Mouse (Mus musculus) liver, adult 2 months (tissue): ENCODE data around the gene Calm1.

Source experiments
- CTCF ChIP-seq: fragments of 200-500 bp; IDR thresholded peaks from 2 replicates; pipeline ENCODE4 v1.5.1; 2011; ENCODE audit warnings: low read depth, low read length, control low read depth
- POLR2A ChIP-seq: fragments of 200-500 bp; IDR thresholded peaks from 2 replicates; pipeline ENCODE4 v1.6.1; 2011; ENCODE audit warnings: low read length, control low read depth; ENCODE audit not compliant: insufficient read depth; ENCODE audit errors: extremely low read depth

DNA sequence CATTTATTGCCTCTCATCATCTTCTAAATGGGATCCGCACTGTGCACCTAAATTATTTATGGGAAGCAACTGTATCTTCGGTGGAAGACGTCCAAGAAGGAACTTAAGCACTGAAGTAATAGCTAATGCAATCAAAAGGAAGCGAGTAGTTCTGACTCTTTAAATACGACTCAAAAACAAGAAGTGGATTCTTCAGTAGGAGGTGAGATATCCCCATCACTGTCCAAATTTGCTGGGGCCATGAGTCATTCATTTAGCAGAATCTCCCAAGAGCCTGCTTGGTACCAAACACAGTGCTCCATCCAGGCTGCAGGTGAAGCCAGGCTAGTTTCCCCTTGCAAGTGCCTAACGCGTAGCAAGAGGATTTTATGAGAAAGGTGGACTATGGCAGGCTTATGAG, 49.9 kb downstream of the Calm1 start:
- no peak for TF ChIP-seq CTCF
- no peak for TF ChIP-seq POLR2A
